Mouse (Mus musculus) heart, embryonic 10.5 days (tissue): Measurements from ENCODE around the gene Smc3. TPM values are rescaled to one million over a fixed set of nuclear protein-coding genes. Genes with fewer than 3 reads are reported as not detected.
A peak's percentile ranks its signal among the peaks of the same experiment; 100 is the strongest.
"Not testable (repeated sequence)": the region's sequence is repeated elsewhere in the genome, so short reads cannot be mapped to it uniquely, and the experiment has no call there.

Source experiments
- DNase-seq: peaks from one replicate; pipeline ENCODE4 v3.0.0-alpha.2; 2017; ENCODE audit warnings: low spot score
- H3K27ac ChIP-seq: fragments of 300-500 bp; sonication (generic); 2 replicates; pipeline ENCODE4 v1.5.1; 2016; ENCODE audit warnings: mild to moderate bottlenecking
- H3K27me3 ChIP-seq: fragments of 300-500 bp; sonication (generic); 2 replicates; pipeline ENCODE4 v1.6.1; 2016; ENCODE audit warnings: mild to moderate bottlenecking; ENCODE audit not compliant: poor library complexity, insufficient read depth, severe bottlenecking
- H3K36me3 ChIP-seq: fragments of 300-500 bp; sonication (generic); 2 replicates; pipeline ENCODE4 v1.6.1; 2016; ENCODE audit warnings: mild to moderate bottlenecking, moderate library complexity
- H3K4me1 ChIP-seq: fragments of 300-500 bp; sonication (generic); 2 replicates; pipeline ENCODE4 v1.6.1; 2016; ENCODE audit warnings: mild to moderate bottlenecking
- H3K4me3 ChIP-seq: fragments of 300-500 bp; sonication (generic); 2 replicates; pipeline ENCODE4 v1.5.1; 2016; ENCODE audit warnings: mild to moderate bottlenecking, moderate library complexity
- H3K9me3 ChIP-seq: fragments of 300-500 bp; sonication (generic); 2 replicates; pipeline ENCODE4 v1.6.1; 2016; ENCODE audit warnings: mild to moderate bottlenecking, moderate library complexity
- WGBS: fragments of 180-500 bp; shearing (Covaris S2); methylation state at CpG from one replicate; pipeline ENCODE4 v1.1.7; 2016; 5-methylcytosine and 5-hydroxymethylcytosine counted together
- polyA plus RNA-seq: library from polyadenylated mRNA; unstranded; fragments of >200 nt; fragmentation: Nextera tagmentation; extraction: Ambion mirVana; gene quantifications from 2 replicates; pipeline ENCODE4 v1.2.1, GENCODE M21; 2016

Smc3 gene
- polyA plus RNA-seq, 1 experiment from 2014 or later, result 64.8 TPM

- H3K36me3 ChIP-seq, result no peaks in the 10 kb centered on the region
- WGBS, result 71% methylated on average over 3 of the region's 3 CpGs
- H3K4me1 ChIP-seq, result peaks cover 37% of the 10 kb centered on the region
- DNase-seq, result peak; percentile 47
- no peaks in the 10 kb centered on the region for H3K27me3 ChIP-seq
- H3K27ac ChIP-seq, result no peak overlapping the region
- H3K9me3 ChIP-seq, result no peaks in the 10 kb centered on the region
- no peak overlapping the region for H3K4me3 ChIP-seq
These were observed 31.6 kb upstream of the Smc3 start for GRCm38 (mm10) chr19:53568553-53568952.

DNA sequence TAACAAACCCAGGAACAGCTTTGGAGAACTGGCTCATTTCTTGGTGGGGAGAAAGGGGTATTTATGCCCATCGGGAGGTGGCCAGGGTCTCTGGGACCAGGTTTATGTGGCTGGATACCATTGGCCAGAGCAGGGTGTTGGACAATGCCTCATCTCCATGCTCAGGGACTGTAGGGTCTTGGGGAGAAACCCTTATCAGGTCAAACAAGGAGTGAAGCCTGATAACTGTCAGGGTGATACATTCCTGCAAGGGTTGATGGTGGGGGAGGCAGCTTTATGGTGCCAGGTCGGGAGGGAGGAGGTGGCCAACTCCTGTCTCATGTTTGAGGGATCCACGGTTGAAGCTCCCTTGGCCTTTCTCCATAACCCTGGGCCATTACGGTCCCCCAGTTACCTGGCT lies 29.1 kb upstream of the Smc3 start:
- peaks cover 43% of the 10 kb centered on the region for H3K4me1 ChIP-seq
- H3K9me3 ChIP-seq, result no peaks in the 10 kb centered on the region
- no peaks in the 10 kb centered on the region for H3K36me3 ChIP-seq
- 49% methylated on average over 4 of the region's 4 CpGs for WGBS
- H3K27me3 ChIP-seq, result no peaks in the 10 kb centered on the region
- DNase-seq, result peak; percentile 69
- H3K4me3 ChIP-seq, result no peak overlapping the region
- H3K27ac ChIP-seq, result 0 out of 2 replicates have a peak overlapping the region, but pooled peaks have one; percentile 23

- 0 out of 2 replicates have a peak overlapping the region, but pooled peaks have one; percentile 23 for H3K27ac ChIP-seq
- WGBS, result 68% methylated on average over 18 of the region's 18 CpGs
These were observed 28.4 kb upstream of the Smc3 start for GRCm38 (mm10) chr19:53571501-53572428.

DNA sequence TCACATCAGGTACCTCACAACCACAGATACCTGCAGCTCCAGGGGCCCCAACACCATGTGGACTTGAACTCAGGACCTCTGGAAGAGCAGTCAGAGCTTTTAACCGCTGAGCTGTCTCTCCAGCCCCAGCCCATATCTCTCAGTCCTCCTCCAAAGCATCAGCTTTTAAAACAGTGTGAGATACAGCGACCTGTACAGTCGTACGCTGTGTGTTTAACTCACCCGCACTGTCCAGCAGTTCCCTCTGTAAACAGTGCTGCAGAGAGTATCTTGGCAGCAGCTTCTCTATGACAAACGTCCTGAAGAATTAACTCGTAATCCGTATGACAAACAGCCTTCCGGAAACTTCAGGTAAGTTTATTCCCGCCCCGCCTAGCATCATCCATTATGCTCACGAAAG lies 27.6 kb upstream of the Smc3 start:
- WGBS, result 82% methylated on average over 12 of the region's 12 CpGs
- Histone ChIP-seq H3K27me3 (no peaks in the 10 kb centered on the region), H3K36me3 (no peaks in the 10 kb centered on the region), H3K27ac (peak overlapping the region; percentile 36; the same call in 1 of the 2 replicates), H3K9me3 (no peaks in the 10 kb centered on the region), H3K4me3 (no peak overlapping the region), H3K4me1 (peaks cover 54% of the 10 kb centered on the region)
- peak; percentile 48 for DNase-seq

More at GRCm38 (mm10) chr19:53571501-53572428, 28.4 kb upstream of the Smc3 start:
- Histone ChIP-seq H3K36me3 (no peaks in the 10 kb centered on the region), H3K4me1 (peaks cover 47% of the 10 kb centered on the region), H3K9me3 (no peaks in the 10 kb centered on the region), H3K4me3 (no peak overlapping the region), H3K27me3 (no peaks in the 10 kb centered on the region)
- DNase-seq, result peak; percentile 69

DNA sequence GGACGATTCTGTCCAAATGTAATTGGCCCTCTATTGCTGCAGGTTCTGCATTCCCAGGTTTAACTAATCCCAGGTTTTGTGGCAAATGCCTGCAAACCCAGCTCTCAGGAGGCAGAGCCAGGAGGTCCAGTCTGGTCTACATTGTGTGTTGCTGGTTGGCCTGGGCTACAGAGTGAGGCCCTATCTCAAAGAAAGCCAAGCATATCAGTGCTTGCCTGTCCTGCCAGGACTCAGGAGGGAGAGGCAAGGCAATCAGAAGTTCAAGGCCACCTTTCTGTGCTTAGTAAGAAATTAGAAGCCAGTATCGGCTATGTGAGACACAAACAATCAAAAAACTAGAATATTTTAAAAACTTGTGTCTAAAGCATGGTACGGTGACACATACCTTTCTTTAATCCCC lies 27.0 kb upstream of the Smc3 start:
- peak; percentile 54 for DNase-seq

DNA sequence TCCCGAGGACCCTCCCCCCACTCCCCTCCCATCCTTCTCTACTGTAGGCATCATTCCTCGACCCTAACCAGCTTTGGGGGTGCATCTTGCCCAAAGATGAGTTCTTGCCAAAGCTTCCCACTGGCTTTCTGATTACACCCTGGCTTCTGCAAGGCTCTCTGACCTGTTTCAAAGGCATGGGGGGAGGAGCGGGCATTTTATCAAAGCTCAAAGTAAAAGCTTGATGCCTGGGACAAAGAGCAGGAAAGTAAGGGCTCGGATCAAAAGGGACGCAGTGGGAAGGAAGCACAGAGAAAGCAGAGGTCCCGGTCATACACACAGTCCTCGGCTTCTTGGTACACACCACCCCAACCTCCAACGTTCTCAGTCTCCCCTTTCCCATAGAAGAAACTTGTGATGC lies 26.1 kb upstream of the Smc3 start:
- H3K36me3 ChIP-seq, result no peaks in the 10 kb centered on the region
- no peak overlapping the region for H3K4me3 ChIP-seq
- H3K4me1 ChIP-seq, result peaks cover 51% of the 10 kb centered on the region
- H3K27ac ChIP-seq, result peak overlapping the region; percentile 49
- peak; percentile 50 for DNase-seq
- H3K9me3 ChIP-seq, result no peaks in the 10 kb centered on the region
- no peaks in the 10 kb centered on the region for H3K27me3 ChIP-seq
- 52% methylated on average over 8 of the region's 8 CpGs for WGBS

More for the DNA sequence above, 27.0 kb upstream of the Smc3 start:
- Histone ChIP-seq H3K27ac (no peak overlapping the region), H3K4me1 (peaks cover 51% of the 10 kb centered on the region), H3K9me3 (no peaks in the 10 kb centered on the region), H3K4me3 (no peak overlapping the region), H3K36me3 (no peaks in the 10 kb centered on the region), H3K27me3 (no peaks in the 10 kb centered on the region)
- 86% methylated on average over 3 of the region's 3 CpGs for WGBS

DNA sequence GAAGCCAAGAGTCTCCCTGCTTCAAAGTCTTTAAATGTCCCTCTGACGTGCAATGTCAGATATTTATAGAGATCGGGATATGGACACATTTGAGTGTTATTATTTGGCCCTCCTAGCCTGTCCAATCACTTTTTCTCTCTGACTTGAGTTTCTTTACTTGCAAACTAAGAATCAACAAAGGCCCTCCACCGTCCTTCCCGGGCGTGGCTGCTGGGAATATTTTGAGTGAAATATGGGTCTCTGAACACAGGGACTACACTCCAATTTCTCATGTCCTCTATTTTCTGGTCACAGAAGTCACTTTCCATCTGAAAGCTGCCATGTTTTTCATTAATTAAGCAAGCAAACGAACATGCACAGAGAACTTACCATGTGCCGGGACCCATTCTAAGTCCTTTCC lies 25.7 kb upstream of the Smc3 start:
- peak; percentile 64 for DNase-seq
- no peaks in the 10 kb centered on the region for H3K27me3 ChIP-seq
- peak overlapping the region; percentile 49; the same call in 1 of the 2 replicates for H3K27ac ChIP-seq
- H3K4me3 ChIP-seq, result no peak overlapping the region
- no peaks in the 10 kb centered on the region for H3K9me3 ChIP-seq
- H3K36me3 ChIP-seq, result no peaks in the 10 kb centered on the region
- peaks cover 51% of the 10 kb centered on the region for H3K4me1 ChIP-seq
- 88% methylated on average over 7 of the region's 7 CpGs for WGBS

DNA sequence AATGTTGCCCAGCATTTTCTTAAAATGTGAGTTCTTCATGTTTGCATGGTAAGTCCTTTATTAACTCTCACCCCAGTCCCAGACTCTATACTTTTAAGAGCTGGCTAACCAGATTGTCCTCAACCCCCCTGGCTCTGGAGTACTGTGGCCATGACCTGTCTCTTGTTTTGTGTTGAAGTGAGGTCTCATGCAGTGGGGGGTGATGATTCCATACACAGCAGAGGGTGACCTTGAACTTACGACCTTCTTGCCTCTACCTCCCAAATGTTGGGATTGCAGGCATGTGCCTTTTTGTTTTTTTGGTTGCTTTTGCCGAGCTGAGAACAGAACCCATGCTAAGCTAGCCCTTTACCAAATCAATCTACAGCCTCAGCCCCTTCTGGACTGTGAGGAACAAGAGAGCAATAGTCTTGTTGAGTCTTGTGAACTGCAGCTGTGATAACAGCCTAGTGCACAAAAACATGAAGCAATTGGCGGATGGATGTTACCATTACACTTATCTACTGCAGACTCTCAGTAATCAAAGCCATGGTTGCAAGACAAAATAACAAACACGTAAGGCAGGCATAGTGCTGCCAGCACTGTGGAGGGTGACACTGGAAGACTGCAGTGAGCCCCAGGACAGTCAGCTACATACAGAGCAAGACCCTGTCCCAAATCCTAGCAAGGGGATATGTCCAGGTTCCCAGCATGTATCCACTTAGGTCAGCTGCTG lies 24.7 kb upstream of the Smc3 start:
- peak; percentile 64 for DNase-seq
- WGBS, result 54% methylated on average over 4 of the region's 4 CpGs
- Histone ChIP-seq H3K27ac (0 out of 2 replicates have a peak overlapping the region, but pooled peaks have one; percentile 48), H3K9me3 (no peaks in the 10 kb centered on the region), H3K4me3 (no peak overlapping the region), H3K4me1 (peaks cover 49% of the 10 kb centered on the region), H3K27me3 (no peaks in the 10 kb centered on the region), H3K36me3 (no peaks in the 10 kb centered on the region)

- DNase-seq, result peak; percentile 48
- Histone ChIP-seq H3K4me1 (peaks cover 43% of the 10 kb centered on the region), H3K4me3 (no peak overlapping the region)
These were observed 24.1 kb upstream of the Smc3 start for GRCm38 (mm10) chr19:53576061-53576460.

GRCm38 (mm10) chr19:53577025-53577800 lies 23.0 kb upstream of the Smc3 start:
- no peak overlapping the region for H3K4me3 ChIP-seq
- 52% methylated on average over 11 of the region's 11 CpGs for WGBS
- peak; percentile 75 for DNase-seq
- H3K27ac ChIP-seq, result no peak overlapping the region
- no peaks in the 10 kb centered on the region for H3K27me3 ChIP-seq
- H3K36me3 ChIP-seq, result no peaks in the 10 kb centered on the region
- H3K4me1 ChIP-seq, result peaks cover 33% of the 10 kb centered on the region
- H3K9me3 ChIP-seq, result no peaks in the 10 kb centered on the region

More at GRCm38 (mm10) chr19:53576061-53576460, 24.1 kb upstream of the Smc3 start:
- H3K27ac ChIP-seq, result 0 out of 2 replicates have a peak overlapping the region, but pooled peaks have one; percentile 10
- WGBS, result 38% methylated on average over 7 of the region's 7 CpGs
- no peaks in the 10 kb centered on the region for H3K36me3 ChIP-seq
- H3K9me3 ChIP-seq, result no peaks in the 10 kb centered on the region
- H3K27me3 ChIP-seq, result no peaks in the 10 kb centered on the region

GRCm38 (mm10) chr19:53578597-53579252 lies 21.5 kb upstream of the Smc3 start:
- WGBS, result 13% methylated on average over 8 of the region's 8 CpGs
- DNase-seq, result peak; percentile 77
- H3K4me3 ChIP-seq, result no peak overlapping the region
- no peaks in the 10 kb centered on the region for H3K27me3 ChIP-seq
- no peaks in the 10 kb centered on the region for H3K36me3 ChIP-seq
- H3K4me1 ChIP-seq, result peaks cover 27% of the 10 kb centered on the region
- no peaks in the 10 kb centered on the region for H3K9me3 ChIP-seq
- no peak overlapping the region for H3K27ac ChIP-seq

DNA sequence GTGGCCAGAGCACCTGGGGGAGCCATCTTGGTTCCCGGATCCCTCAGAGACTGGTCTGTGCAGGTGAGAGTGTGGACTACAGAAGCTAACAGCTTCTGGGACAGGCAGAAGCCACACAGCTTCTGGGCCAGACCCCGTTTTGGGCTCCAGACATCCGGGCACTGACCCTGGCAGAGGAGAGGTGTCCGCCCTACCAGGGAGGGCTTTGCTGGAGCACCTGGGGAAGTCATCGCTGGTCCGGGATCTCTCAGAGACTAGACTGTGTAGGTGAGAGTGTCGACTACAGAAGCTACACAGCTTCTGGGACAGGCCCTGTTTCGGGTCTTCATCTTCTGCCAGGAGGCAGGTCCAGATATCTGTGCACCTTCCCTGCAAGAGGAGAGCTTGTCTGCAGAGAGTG lies 19.9 kb upstream of the Smc3 start:
- not testable (repeated sequence) for H3K4me3 ChIP-seq, H3K36me3 ChIP-seq, H3K27me3 ChIP-seq, H3K27ac ChIP-seq
- DNase-seq, result peak; percentile 71
- WGBS, result 88% methylated on average over 8 of the region's 8 CpGs
- peaks cover 18% of the 10 kb centered on the region for H3K4me1 ChIP-seq
- H3K9me3 ChIP-seq, result peaks cover 11% of the 10 kb centered on the region
